18 mouse cellular contexts compared by ENCODE assay signal in genomic region chr10:117708376-117708775, GRCm38 (mm10). TPM values are rescaled to one million over a fixed set of nuclear protein-coding genes. Genes with fewer than 3 reads are reported as not detected.
DNase-seq lines count a peak whose midpoint lies in the region; ATAC-seq and TF ChIP-seq lines count a peak whose summit lies in the region.
"Had no signal": no experiment of that assay in that cellular context is flagged by ENCODE, and none has a peak within 500 bp of the region (broad histone marks: within the 10 kb centered on the region; RNA-seq: fewer than 3 reads in every experiment).

No protein-coding gene starts in this region.

- H3K4me1 ChIP-seq in hindbrain, postnatal 0 days (ENCODE audit: insufficient read depth, low read length): peaks cover 5% of the 10 kb centered on the region; the same call in 1 of the 2 replicates
- 0 out of 2 replicates have a peak, but pooled peaks cover 6% of the 10 kb centered on the region for H3K4me1 ChIP-seq in hindbrain, embryonic 11.5 days (replicated peaks; ENCODE audit: control insufficient read depth, insufficient read depth, low read length)
- peaks cover 30% of the 10 kb centered on the region for H3K4me1 ChIP-seq in midbrain, embryonic 13.5 days (replicated peaks)
- H3K4me1 ChIP-seq in midbrain, postnatal 0 days (ENCODE audit: insufficient read depth, low read length): no peaks in the 10 kb centered on the region; the same call in none of the 2 replicates
- H3K4me1 ChIP-seq in bone marrow macrophage, adult 2 months (ENCODE audit: control insufficient read depth, insufficient read depth, low read length): peaks cover 19% of the 10 kb centered on the region

- 96% methylated on average over 2 of the region's 2 CpGs for WGBS in hindbrain, postnatal 0 days
- WGBS in hindbrain, embryonic 11.5 days: 96% methylated on average over 2 of the region's 2 CpGs
- WGBS in midbrain, embryonic 13.5 days: 98% methylated on average over 2 of the region's 2 CpGs
- 94% methylated on average over 2 of the region's 2 CpGs for WGBS in midbrain, postnatal 0 days
- WGBS in macrophage (ENCODE audit: missing documents): 88% methylated on average over 2 of the region's 2 CpGs

- ATAC-seq in hindbrain, postnatal 0 days: no peak
- no peak for ATAC-seq in hindbrain, embryonic 11.5 days (ENCODE audit: low FRiP score)
- no peak for ATAC-seq in midbrain, embryonic 13.5 days
- ATAC-seq in midbrain, postnatal 0 days (ENCODE audit: low FRiP score): no peak
- ATAC-seq: CD4-positive, CD25-positive, alpha-beta regulatory T cell, adult 4 months; forebrain, embryonic 14.5 days; lung, postnatal 0 days; Patski had no signal

- peak overlapping the region; percentile 97; the same call in 1 of the 2 replicates for H3K4me3 ChIP-seq in hindbrain, postnatal 0 days (ENCODE audit: low read length)
- H3K4me3 ChIP-seq in hindbrain, embryonic 11.5 days (ENCODE audit: low read depth, low read length): no peak overlapping the region
- H3K4me3 ChIP-seq in midbrain, embryonic 13.5 days (replicated peaks): no peak overlapping the region
- H3K4me3 ChIP-seq in midbrain, postnatal 0 days (ENCODE audit: low read depth, low read length): no peak overlapping the region
- peak overlapping the region; percentile 96 for H3K4me3 ChIP-seq in bone marrow macrophage, adult 2 months (ENCODE audit: insufficient read depth, low read length)
- H3K4me3 ChIP-seq in macrophage (ENCODE audit: inconsistent target): peak overlapping the region; percentile 88

- no peaks in the 10 kb centered on the region for H3K9me3 ChIP-seq in hindbrain, postnatal 0 days (ENCODE audit: low read length)
- no peaks in the 10 kb centered on the region for H3K9me3 ChIP-seq in hindbrain, embryonic 11.5 days (ENCODE audit: control insufficient read depth, low read length)
- no peaks in the 10 kb centered on the region for H3K9me3 ChIP-seq in midbrain, embryonic 13.5 days
- no peaks in the 10 kb centered on the region for H3K9me3 ChIP-seq in midbrain, postnatal 0 days (ENCODE audit: low read length)
- H3K9me3 ChIP-seq: embryonic facial prominence, embryonic 15.5 days; midbrain, embryonic 10.5 days had no signal

- no peak overlapping the region for H3K9ac ChIP-seq in hindbrain, postnatal 0 days (replicated peaks; ENCODE audit: low read length)
- H3K9ac ChIP-seq in hindbrain, embryonic 11.5 days (ENCODE audit: low read depth, low read length): no peak overlapping the region
- H3K9ac ChIP-seq in midbrain, embryonic 13.5 days (replicated peaks): no peak overlapping the region
- no peak overlapping the region for H3K9ac ChIP-seq in midbrain, postnatal 0 days (replicated peaks; ENCODE audit: low read length, poor library complexity, severe bottlenecking)
- H3K9ac ChIP-seq: embryonic facial prominence, embryonic 15.5 days had no signal

- TF ChIP-seq CTCF in hindbrain, postnatal 0 days (IDR thresholded peaks at IDR 0.05; ENCODE audit: low read depth): no peak
- no peak for TF ChIP-seq CTCF in midbrain, postnatal 0 days (IDR thresholded peaks at IDR 0.05)
- TF ChIP-seq CTCF in bone marrow macrophage, adult 2 months (IDR thresholded peaks at IDR 0.05; ENCODE audit: low read depth, low read length): no peak

- H3K79me2 ChIP-seq in macrophage (ENCODE audit: inconsistent target): peaks cover 66% of the 10 kb centered on the region

- no peak overlapping the region for H3K4me2 ChIP-seq in hindbrain, postnatal 0 days (ENCODE audit: low read depth, low read length)
- H3K4me2 ChIP-seq in hindbrain, embryonic 11.5 days (replicated peaks; ENCODE audit: low read depth, low read length): no peak overlapping the region
- H3K4me2 ChIP-seq in midbrain, embryonic 13.5 days (replicated peaks): peak overlapping the region; percentile 85; the same call in 1 of the 2 replicates
- no peak overlapping the region for H3K4me2 ChIP-seq in midbrain, postnatal 0 days (ENCODE audit: low read depth, low read length, poor library complexity, severe bottlenecking)

- no peak overlapping the region for H3K27ac ChIP-seq in hindbrain, postnatal 0 days
- no peak overlapping the region for H3K27ac ChIP-seq in hindbrain, embryonic 11.5 days (ENCODE audit: low read depth, low read length)
- no peak overlapping the region for H3K27ac ChIP-seq in midbrain, embryonic 13.5 days
- no peak overlapping the region for H3K27ac ChIP-seq in midbrain, postnatal 0 days (ENCODE audit: low read depth, low read length)
- no peak overlapping the region for H3K27ac ChIP-seq in bone marrow macrophage, adult 2 months (ENCODE audit: insufficient read depth, low read depth, low read length)
- peak overlapping the region; percentile 81; the same call in 1 of the 2 replicates for H3K27ac ChIP-seq in macrophage
- H3K27ac ChIP-seq: embryonic facial prominence, embryonic 15.5 days; midbrain, embryonic 10.5 days had no signal

- no peak for DNase-seq in hindbrain, postnatal 0 days (ENCODE audit: low spot score)
- no peak for DNase-seq in hindbrain, embryonic 11.5 days (ENCODE audit: low spot score)
- DNase-seq in midbrain, postnatal 0 days (ENCODE audit: low spot score): no peak
- no peak for DNase-seq in left cerebral cortex, postnatal 36 days (ENCODE audit: low spot score in 2 of 2)
- no peak for DNase-seq in kidney, postnatal 36 days
- DNase-seq: cerebellum, adult 11-12 months; kidney, adult 9 months; right cerebral cortex, postnatal 25 days; thymus, postnatal 4 days had no signal

- no peak for TF ChIP-seq POLR2A in bone marrow macrophage, adult 2 months (IDR thresholded peaks at IDR 0.05; ENCODE audit: borderline replicate concordance, low read depth, low read length)

- peaks cover 9% of the 10 kb centered on the region for H3K36me3 ChIP-seq in hindbrain, postnatal 0 days (ENCODE audit: insufficient read depth, low read length)
- H3K36me3 ChIP-seq in hindbrain, embryonic 11.5 days (ENCODE audit: control insufficient read depth, insufficient read depth, low read length): peaks cover 2% of the 10 kb centered on the region; the same call in 1 of the 2 replicates
- peaks cover 34% of the 10 kb centered on the region for H3K36me3 ChIP-seq in midbrain, embryonic 13.5 days
- peaks cover 14% of the 10 kb centered on the region for H3K36me3 ChIP-seq in midbrain, postnatal 0 days (ENCODE audit: insufficient read depth, low read length)
- H3K36me3 ChIP-seq in macrophage (ENCODE audit: inconsistent target): peaks cover 31% of the 10 kb centered on the region

- no peaks in the 10 kb centered on the region for H3K27me3 ChIP-seq in hindbrain, postnatal 0 days (ENCODE audit: insufficient read depth, low read length)
- no peaks in the 10 kb centered on the region for H3K27me3 ChIP-seq in hindbrain, embryonic 11.5 days (ENCODE audit: control insufficient read depth, insufficient read depth, low read length)
- H3K27me3 ChIP-seq in midbrain, embryonic 13.5 days: no peaks in the 10 kb centered on the region
- H3K27me3 ChIP-seq in midbrain, postnatal 0 days (ENCODE audit: insufficient read depth, low read length): no peaks in the 10 kb centered on the region
- H3K27me3 ChIP-seq: embryonic facial prominence, embryonic 15.5 days; Patski had no signal

- intact Hi-C loops in left cerebral cortex, postnatal 36 days (cut with DNase I): no loop called here

RNA-seq across cellular contexts. Expression of gene Mdm2, which starts 2.2 kb away (rescaled TPM):
- total RNA-seq in hindbrain, postnatal 0 days (2014; rRNA removed): 28.9 and 47.8 TPM in 2 replicates
- polyA plus RNA-seq in hindbrain, postnatal 0 days (2015; fragmentation: Nextera tagmentation; extraction: Ambion mirVana): 24.6 and 26.7 TPM in 2 replicates
- 76.6 and 87.8 TPM in 2 replicates for polyA plus RNA-seq in hindbrain, embryonic 11.5 days (2014; fragmentation: Nextera tagmentation; extraction: Ambion mirVana)
- polyA plus RNA-seq in midbrain, embryonic 13.5 days (2015; fragmentation: Nextera tagmentation; extraction: Ambion mirVana): 65.5 and 67.5 TPM in 2 replicates
- 65.1 and 69.9 TPM in 2 replicates for total RNA-seq in midbrain, postnatal 0 days (2014; rRNA removed)
- polyA plus RNA-seq in midbrain, postnatal 0 days (2015; fragmentation: Nextera tagmentation; extraction: Ambion mirVana): 23.2 and 28.7 TPM in 2 replicates
- 94.2 and 95.5 TPM in 2 replicates for polyA plus RNA-seq in bone marrow macrophage, adult 2 months (2012; ENCODE audit: insufficient read depth, insufficient read length, missing spikeins)
- total RNA-seq in macrophage (2018; cell fraction: chromatin; rRNA removed): 1,000 to 10,000 TPM in 12 of 26 experiments, 100 to 1,000 TPM in 14; 488 to 3,376 (median 837) TPM
- total RNA-seq in macrophage (2018; cell fraction: cytosol; rRNA removed): 100 to 1,000 TPM in 16 of 26 experiments, 10 to 100 TPM in 10; 72.5 to 455 (median 128) TPM
- total RNA-seq in macrophage (2018; cell fraction: nucleus; rRNA removed): 1,000 to 10,000 TPM in 7 of 26 experiments, 100 to 1,000 TPM in 19; 303 to 1,681 (median 684) TPM
- polyA plus RNA-seq in macrophage (2018): 68.8 to 97.8 TPM (median 84.1 TPM) in 3 replicates
- total RNA-seq in left cerebral cortex, postnatal 36 days (2021): 10 to 100 TPM; 47.0 to 66.1 TPM

RNA-seq across cellular contexts. Expression of gene Slc35e3, which starts 37.8 kb away (rescaled TPM):
- total RNA-seq in hindbrain, postnatal 0 days (2014; rRNA removed): 23.9 and 27.0 TPM in 2 replicates
- 23.8 and 24.9 TPM in 2 replicates for polyA plus RNA-seq in hindbrain, postnatal 0 days (2015; fragmentation: Nextera tagmentation; extraction: Ambion mirVana)
- 18.2 and 20.3 TPM in 2 replicates for polyA plus RNA-seq in hindbrain, embryonic 11.5 days (2014; fragmentation: Nextera tagmentation; extraction: Ambion mirVana)
- 32.4 and 33.1 TPM in 2 replicates for polyA plus RNA-seq in midbrain, embryonic 13.5 days (2015; fragmentation: Nextera tagmentation; extraction: Ambion mirVana)
- 29.7 and 31.0 TPM in 2 replicates for total RNA-seq in midbrain, postnatal 0 days (2014; rRNA removed)
- polyA plus RNA-seq in midbrain, postnatal 0 days (2015; fragmentation: Nextera tagmentation; extraction: Ambion mirVana): 23.7 and 24.4 TPM in 2 replicates
- polyA plus RNA-seq in bone marrow macrophage, adult 2 months (2012; ENCODE audit: insufficient read depth, insufficient read length, missing spikeins): 5.4 and 10.6 TPM in 2 replicates
- total RNA-seq in macrophage (2018; cell fraction: chromatin; rRNA removed): 10 to 100 TPM in 9 of 26 experiments, 1 to 10 TPM in 17; 5.3 to 16.2 (median 8.5) TPM
- total RNA-seq in macrophage (2018; cell fraction: cytosol; rRNA removed): 10 to 100 TPM in 7 of 26 experiments, 1 to 10 TPM in 19; 6.6 to 12.5 (median 8.7) TPM
- total RNA-seq in macrophage (2018; cell fraction: nucleus; rRNA removed): 10 to 100 TPM in 25 of 26 experiments, 1 to 10 TPM in 1; 9.2 to 24.5 (median 13.9) TPM
- 6.8 to 12.7 TPM (median 9.9 TPM) in 3 replicates for polyA plus RNA-seq in macrophage (2018)
- 10 to 100 TPM; 30.2 to 30.9 TPM for total RNA-seq in left cerebral cortex, postnatal 36 days (2021)

Comparison
In these comparisons a context has a peak if more than half of its experiments do, and no peak if none do; other contexts are left out.
1. H3K4me3 ChIP-seq: peak in hindbrain, postnatal 0 days (single experiment), bone marrow macrophage, adult 2 months (single experiment) and macrophage (single experiment); none in hindbrain, embryonic 11.5 days (single experiment), midbrain, embryonic 13.5 days (single experiment) and midbrain, postnatal 0 days (single experiment).